Mouse (Mus musculus): ENCODE measurements around the gene Tradd.
"Not testable (repeated sequence)": the region's sequence is repeated elsewhere in the genome, so short reads cannot be mapped to it uniquely, and the experiment has no call there.

Tradd gene

GRCm38 (mm10) chr8:105241016-105241415 lies 23.4 kb downstream of the Tradd start:
- no peak for DNase-seq (ENCODE audit: low read depth, low spot score)

GRCm38 (mm10) chr8:105237442-105238142 lies 26.8 kb downstream of the Tradd start:
- DNase-seq (ENCODE audit: low read depth, low spot score), result no peak

- DNase-seq (ENCODE audit: low read depth, low spot score), result no peak
Observed at GRCm38 (mm10) chr8:105235206-105235605, 29.2 kb downstream of the Tradd start.

GRCm38 (mm10) chr8:105233126-105233935 lies 31.1 kb downstream of the Tradd start:
- no peak for DNase-seq (ENCODE audit: low read depth, low spot score)

- not testable (repeated sequence) for DNase-seq (ENCODE audit: low read depth, low spot score)
Observed at GRCm38 (mm10) chr8:105232321-105232693, 32.1 kb downstream of the Tradd start.

DNA sequence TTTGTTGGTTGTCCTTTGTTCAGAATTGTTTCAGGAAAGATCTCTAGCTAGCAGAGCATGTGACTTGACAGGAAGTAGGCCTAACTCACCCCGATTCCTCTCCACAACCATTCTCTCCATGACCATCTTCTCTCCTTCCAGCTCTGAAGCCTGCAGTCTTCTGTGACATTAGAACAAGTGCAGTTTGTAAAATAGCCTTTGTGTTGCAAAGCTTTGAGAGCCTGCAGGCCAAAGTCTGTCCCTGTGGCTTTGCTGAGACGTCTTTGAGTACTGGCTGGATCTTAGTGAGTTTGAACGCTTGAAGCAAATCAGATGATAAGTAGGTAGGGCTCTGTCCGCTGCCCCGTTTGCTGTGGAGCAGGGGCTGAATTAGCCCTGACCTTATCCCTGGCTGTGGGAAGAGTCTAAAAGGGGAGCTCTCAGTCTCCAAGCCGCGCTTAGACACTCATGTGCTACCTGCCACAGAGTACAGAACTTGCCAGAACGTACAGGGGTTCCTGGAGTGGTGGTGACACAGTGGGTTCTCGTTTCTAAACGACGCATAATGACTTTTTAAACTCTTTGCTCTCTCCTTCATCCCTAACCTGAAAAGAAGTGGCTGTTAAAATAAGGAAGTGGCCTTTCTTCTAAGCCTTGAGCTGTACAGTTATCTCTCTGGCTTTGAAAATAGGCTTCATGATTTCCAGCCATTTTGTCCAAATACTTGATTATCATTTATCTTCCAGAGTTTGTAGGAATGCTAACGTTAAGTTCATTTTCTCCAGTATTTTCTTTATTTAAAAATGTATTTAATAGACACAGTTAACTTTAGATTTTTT lies 32.7 kb downstream of the Tradd start:
- no peak for DNase-seq (ENCODE audit: low read depth, low spot score)

GRCm38 (mm10) chr8:105225917-105226316 lies 38.5 kb downstream of the Tradd start:
- DNase-seq (ENCODE audit: low read depth, low spot score), result no peak

DNA sequence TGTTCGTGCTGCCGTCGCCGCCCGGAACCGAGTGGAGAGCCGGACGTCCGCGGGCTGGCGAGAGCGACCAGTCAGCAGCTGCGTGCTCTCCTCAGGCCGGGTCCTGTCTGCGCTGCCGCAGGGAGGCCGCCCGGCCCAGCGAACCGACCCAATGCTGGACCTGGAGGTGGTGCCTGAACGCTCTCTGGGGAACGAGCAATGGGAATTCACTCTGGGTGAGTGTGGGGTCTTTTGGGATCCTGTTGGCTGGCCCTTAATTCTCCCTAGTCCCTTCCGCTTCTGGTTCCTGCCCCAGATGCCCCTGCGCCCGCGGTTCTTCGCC lies 39.2 kb downstream of the Tradd start:
- no peak for DNase-seq (ENCODE audit: low read depth, low spot score)

DNA sequence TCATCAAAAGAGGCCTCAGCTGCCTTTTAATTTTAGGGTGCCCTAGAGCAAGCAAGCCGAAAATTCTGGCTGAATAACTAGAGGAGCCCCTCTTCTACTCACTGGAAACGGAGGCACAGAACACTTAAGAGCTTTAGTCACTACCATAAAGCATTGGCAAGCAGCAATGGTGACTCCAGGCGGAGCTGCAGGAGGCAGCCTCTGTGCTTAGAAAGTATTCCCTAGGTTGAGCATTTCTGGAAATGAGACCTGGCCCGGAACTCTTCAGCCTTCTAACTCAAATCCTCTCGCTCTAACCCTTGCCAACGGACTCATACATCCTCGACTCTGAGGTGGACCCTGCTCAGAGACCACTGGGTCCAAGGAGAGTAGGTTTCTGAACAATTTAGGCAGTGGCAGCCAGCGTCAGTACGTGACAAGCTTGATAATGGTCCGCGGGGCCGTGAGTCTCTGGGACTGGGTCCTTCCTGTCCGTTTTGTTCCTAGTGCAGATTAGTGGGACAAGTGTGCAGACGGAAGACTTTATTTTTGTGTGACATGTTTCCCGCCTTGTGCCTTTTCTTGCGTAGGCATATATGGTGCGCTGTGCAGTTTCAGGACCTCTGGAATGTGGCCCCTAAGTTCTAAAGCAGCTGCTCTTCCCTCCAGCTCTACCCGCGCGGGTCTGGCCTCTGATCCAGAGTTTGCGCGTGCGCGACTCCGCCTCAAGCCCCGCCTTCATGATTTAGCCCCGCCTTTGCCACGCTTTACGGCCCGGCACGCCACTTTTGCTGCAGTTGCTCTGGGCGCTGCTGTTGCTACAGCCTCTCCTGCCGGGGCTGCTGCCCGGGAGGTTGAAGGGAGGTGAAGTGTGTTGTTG lies 39.8 kb downstream of the Tradd start, which contains the start of gene D230025D16Rik:
D230025D16Rik (plus strand) TSS at position 733 of the 859 bp plus-strand sequence.
- peak; percentile 90 for DNase-seq (ENCODE audit: low read depth, low spot score)

DNA sequence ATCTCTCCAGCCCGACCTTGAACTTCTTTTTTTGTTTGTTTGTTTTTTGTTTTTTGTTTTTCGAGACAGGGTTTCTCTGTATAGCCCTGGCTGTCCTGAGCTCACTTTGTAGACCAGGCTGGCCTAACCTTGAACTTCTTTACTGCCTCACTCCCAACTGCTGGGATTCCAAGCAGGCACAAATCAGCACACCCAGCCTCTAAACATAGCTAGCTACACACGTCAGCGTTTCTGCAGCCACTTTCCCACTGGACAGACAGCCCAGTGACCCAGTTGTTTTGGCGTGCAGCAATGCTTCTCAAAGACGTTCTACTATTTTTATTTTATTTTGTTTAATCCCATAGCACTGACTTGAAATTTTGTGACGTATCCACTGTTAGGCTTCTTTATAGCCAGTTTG lies 40.6 kb downstream of the Tradd start:
- no peak for DNase-seq (ENCODE audit: low read depth, low spot score)

DNA sequence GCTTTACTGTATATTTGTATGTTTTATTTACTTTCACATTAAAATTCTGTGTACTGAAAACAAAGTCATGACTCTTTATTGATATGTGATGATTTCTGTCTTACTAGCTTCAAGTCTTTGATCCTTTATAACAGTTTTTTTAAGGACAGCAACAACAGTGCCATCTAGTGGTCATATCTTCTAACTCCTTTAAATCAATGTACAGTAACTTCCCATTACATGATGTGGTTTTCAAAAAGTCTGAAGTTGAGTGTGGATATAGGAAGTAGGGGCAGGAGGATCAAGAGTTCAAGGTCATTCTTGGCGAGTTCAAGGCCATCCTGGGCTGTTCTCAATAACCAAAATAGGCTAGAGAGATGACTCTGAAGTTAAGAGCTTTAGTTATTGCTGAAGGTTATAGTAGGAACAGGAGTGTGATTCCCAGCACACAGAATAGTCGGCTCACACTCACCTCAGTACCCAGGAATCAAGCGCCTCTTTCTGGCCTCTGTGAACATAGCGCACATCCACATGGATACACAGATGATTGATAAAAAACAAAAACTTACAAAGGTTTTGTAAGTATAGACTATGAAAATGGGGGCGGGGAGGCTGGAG lies 46.4 kb downstream of the Tradd start:
- DNase-seq (ENCODE audit: low read depth, low spot score), result peak; percentile 55

- no peak for DNase-seq (ENCODE audit: low read depth, low spot score)
Observed at GRCm38 (mm10) chr8:105214104-105214503, 50.3 kb downstream of the Tradd start.

DNA sequence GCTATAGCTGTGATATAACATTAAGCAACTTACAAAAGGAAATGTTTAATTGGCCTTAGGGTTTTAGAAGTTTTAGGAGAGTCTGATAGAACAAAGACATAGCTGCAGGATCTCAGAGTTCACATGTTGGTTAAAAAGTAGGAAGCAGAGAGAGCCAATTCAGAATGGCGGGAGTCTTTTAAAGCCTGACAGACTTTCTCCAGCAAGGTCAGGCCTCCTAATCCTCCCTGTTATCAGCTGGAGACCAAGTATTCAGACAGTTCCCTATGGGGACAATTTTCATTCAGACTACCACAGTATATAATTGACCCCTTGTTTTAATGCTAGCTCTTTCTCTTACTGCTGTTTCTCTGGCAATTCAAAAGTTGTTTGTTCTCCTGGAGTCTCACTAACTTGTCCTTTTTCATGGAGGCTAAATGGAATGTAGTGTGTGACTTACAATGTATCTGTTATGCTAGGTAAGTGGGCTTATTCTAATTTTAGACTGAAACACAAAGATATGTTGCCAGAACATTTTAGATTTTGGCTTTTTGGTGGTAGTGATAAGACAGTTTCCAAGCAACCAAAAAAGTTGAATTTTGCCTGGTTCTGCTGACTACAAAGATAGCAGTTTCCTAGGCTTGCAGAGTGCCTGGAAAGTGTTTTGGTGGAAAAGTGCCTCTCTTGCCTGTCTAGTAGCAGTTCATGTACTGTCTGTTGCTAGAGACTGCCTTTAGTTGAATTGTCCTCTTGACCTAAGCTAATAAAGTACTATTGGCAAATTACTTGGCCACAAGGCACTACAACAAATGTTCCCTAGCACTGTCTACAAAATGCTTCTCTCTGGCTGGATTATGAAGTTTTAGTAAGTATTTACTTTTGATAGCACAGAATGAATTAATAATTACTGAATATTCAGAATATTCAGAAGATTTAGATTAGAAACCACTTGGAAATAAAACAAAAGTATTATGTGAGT lies 55.0 kb downstream of the Tradd start:
- no peak for DNase-seq (ENCODE audit: low read depth, low spot score)

Data from retina, postnatal 7 days (tissue).